Mouse (Mus musculus): Measurements from ENCODE around the gene Slc44a3.

DNA sequence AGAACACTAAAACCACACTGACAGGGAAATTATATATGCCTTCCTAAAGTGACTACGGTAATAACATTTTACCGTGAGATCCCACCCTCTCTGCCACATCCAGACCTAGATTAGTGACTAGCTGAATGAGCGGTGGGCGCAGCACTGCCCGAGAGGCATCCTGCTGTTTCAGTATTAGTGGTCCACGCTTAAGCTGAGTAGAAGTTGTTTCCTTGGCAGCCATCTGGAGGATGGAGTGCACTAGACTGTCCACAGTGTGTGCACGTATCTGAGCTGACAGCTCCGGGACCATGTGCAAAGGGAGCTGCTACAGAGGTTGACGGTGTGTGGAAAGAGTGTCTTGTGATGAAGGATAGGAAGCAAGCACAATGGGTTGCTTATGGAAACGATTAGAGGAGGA lies 66.4 kb downstream of the Slc44a3 start:
- no peak for TF ChIP-seq POLR2A (IDR thresholded peaks at IDR 0.05; ENCODE audit: borderline replicate concordance, insufficient read depth, low read length)
- no peak for TF ChIP-seq CTCF (IDR thresholded peaks at IDR 0.05; ENCODE audit: borderline replicate concordance, insufficient read depth, low read depth, low read length)
